Mouse (Mus musculus): ENCODE measurements around the gene Hpcal1. TPM values are rescaled to one million over a fixed set of nuclear protein-coding genes. Genes with fewer than 3 reads are reported as not detected.
"Not testable (repeated sequence)": the region's sequence is repeated elsewhere in the genome, so short reads cannot be mapped to it uniquely, and the experiment has no call there.

Gene Hpcal1
- total RNA-seq, 2 experiments from 2014 or later, result 21.9 to 55.6 TPM

DNA sequence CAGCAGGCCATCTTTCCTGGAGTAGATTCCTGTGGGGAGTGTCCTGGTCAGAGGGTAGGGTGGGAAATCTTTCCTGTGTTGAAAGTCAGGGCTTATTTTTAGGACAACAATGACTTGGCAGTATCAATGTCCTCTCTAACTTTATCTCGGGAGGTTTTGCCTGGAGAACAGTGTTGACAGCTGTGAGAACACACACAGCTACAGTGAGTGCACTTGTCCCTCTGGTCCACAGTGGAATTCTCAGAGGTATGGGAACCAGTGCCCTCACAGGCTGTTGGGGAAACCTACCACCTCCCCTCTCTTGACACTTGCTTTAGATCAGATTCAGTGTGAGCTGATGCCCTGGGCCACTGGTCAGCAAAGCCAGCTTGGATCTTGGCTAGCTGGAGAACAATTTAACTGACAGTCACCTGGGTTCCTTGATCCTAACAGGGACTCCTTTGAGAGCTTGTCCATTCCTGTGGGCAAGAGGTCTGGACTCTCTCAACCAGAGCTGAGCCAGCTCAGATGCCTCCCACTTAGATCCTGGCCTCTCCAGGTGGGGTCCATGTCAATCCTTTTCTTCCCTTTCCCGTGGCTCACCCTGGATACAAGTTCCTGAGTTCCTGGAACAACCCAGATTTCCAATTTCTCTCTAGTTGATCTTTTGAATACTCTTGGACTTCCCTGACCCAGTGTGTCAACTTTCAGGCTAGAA is 79.0 kb downstream of the Hpcal1 start:
- no peak for ATAC-seq (replicated peaks; ENCODE audit: poor library complexity)

DNA sequence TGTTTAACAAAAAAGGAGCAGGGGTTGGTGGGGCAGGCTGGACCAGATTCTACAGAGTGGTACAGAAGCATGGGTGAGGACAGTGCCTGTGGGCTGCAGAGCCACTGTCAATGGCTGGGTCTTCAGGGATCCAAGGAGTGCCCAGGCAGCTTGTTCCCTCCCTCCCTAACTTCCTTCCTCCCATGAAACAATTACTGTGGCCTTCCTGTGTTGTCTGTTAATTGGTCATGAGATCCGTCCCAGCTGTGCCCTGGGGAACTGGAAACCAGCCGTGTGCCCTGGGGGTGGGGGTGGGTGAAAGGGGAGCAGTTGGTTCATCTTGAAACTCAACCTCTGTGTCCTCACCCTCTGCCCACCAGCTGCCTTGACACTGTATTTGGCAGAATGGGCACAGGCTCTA is 79.9 kb downstream of the Hpcal1 start:
- peak; percentile 97 for ATAC-seq (replicated peaks; ENCODE audit: poor library complexity)

DNA sequence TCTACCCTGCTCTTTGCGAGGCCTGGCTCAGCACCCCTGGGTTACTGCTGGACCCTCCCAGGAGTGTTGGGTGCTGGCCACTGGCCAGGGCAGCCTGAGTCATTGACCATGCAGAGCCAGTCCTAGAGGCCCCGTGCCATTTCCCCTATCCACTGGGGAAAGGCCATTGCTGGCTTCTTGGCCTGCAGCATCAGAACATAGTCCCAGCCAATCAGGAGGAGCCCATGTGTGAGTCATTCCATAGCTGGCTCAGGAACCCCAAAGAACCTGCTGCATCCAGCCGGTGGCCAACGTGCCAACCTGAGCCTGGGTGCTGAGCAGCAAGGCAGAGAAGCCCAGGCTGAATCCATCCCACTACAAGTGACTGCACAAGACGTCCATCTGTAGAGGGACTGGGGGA is 83.1 kb downstream of the Hpcal1 start:
- not testable (repeated sequence) for ATAC-seq (replicated peaks; ENCODE audit: poor library complexity)

DNA sequence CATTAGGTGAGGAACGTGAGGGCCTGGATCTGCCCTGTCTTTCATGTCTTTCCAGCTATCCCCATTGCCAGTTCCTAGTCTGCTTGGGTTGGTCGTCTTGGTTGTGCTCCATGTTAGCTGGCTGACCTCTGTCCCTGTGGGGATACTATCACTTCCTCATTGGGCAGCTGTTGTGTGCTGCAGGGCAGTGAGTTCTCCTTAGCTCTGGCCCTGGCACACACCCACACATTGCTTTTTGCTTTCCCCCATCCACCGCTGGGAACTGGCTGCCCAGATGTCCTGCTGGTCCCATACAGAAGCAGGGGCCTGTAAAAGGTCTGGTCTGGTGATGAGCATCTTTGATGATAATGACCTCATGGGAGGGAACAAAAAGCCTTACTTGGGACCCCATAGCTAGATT is 84.2 kb downstream of the Hpcal1 start:
- ATAC-seq (replicated peaks; ENCODE audit: poor library complexity), result not testable (repeated sequence)

DNA sequence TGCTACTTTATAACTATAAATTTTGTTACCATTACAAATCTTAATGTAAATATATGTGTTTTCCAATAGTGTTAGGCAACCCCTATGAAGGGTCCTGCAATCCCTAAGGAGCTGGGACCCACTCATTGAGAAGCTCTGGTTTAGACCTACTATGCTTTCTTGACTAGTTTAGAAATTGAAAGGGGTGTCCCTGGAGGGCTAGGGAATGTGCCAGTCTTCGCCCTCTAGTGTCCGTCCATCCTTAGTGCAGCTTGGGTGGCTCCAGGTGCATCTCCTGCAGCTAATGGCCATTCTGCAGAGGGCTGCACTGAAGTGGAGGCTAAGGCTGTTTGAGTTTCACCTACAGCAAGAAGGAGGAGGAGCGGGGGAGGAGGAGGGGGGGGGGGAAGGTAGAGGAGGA is 87.7 kb downstream of the Hpcal1 start:
- peak; percentile 87 for ATAC-seq (replicated peaks; ENCODE audit: poor library complexity)

DNA sequence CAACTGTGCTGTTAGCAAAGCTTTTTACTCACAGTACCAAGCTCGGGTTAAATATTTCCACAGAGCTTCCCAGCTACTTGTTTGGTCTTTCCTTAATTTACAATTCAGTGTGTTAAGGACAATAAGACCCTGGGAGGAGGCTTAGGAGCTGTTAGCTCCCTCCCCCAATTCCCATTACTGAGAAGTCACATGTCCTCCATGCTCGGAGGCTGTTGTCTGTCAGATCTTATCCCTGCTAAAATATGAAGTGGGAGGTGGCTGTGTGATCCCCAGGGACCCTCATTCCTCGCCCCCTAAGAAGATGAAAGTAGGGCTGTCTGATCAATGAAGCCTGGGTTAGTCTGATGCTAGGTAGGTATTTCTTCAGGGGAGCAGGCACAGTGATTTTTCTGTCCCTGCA is 88.4 kb downstream of the Hpcal1 start:
- ATAC-seq (replicated peaks; ENCODE audit: poor library complexity), result no peak

DNA sequence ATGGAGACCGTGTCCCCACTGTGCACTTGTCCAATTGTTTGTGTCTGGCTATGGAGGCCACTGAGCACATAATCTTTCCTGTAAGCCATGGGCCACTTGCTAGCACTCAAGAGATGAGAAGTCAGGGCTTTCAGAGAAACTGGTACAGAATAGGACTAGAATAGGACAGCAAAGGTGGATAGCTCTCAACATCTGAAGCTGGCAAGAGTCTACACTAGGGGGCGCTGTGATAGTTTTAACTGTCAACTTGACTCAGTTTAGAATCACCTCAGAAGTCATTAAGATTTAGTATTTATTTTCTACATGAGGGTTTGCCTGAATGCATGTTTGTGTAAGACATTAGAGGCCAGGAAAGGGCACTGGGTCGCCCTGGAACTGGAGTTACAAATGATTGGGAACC is 98.8 kb downstream of the Hpcal1 start:
- no peak for ATAC-seq (replicated peaks; ENCODE audit: poor library complexity)

DNA sequence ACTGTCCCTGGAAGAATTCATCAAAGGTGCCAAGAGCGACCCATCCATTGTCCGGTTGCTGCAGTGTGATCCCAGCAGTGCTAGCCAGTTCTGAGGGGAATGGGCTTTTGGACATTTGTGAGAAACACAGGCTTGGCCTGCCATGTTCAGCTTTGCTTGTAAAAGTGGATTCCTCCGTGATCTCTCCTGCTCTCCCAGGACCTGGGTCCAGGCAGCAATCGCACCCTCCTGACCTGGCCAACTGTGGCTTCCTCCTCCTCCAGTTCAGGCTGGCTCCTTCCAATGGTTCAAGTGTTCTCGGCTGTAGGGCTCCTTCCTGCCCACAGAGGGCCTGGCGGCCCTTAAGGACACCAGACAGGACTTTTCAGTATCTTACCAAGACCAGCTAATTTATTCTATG is 100.5 kb downstream of the Hpcal1 start:
- ATAC-seq (replicated peaks; ENCODE audit: poor library complexity), result no peak

DNA sequence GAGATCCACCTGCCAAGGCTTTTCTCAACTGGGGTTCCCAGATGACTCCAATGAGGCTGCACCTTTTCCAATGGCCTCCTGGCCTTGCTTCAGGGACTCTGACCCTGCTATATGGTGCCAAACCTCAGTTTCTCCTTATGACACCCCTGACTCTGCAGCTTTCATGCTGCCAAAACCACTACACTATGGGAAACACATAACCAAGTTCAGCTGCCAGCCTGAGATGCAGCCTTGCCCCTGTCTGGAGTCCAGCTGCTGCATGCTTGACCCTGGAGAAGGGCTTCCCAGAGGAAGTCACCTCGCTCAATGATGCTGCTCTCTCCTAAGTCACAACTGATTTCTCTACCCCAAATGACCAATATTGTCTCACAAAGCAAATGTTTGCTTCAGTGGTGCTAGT is 102.1 kb downstream of the Hpcal1 start:
- no peak for ATAC-seq (replicated peaks; ENCODE audit: poor library complexity)

DNA sequence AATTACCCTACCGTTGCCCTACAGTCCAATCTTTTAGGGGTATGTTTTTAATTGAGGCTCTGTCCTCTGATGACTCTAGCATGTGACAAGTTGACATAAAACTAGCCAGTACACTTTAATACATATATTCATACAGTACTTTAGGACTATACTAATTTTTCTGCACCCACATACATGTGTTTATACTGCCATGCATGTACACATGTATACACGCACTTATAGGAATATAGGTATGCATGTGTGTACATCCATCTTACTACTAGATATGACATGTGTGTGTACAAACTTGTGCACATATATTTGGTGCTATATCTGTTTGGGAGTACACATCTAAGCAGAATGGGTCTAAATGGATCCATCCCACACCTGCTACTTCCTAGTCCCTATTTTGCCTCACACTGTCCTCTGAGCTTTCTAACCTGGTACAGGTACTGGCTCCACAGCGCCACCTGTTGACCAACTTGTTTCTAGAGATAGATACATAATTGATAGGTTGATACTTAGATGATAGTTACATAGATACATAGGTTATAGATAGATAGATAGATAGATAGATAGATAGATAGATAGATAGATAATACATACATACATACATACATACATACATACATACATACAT is 105.1 kb downstream of the Hpcal1 start:
- peak; percentile 65 for ATAC-seq (replicated peaks; ENCODE audit: poor library complexity)

DNA sequence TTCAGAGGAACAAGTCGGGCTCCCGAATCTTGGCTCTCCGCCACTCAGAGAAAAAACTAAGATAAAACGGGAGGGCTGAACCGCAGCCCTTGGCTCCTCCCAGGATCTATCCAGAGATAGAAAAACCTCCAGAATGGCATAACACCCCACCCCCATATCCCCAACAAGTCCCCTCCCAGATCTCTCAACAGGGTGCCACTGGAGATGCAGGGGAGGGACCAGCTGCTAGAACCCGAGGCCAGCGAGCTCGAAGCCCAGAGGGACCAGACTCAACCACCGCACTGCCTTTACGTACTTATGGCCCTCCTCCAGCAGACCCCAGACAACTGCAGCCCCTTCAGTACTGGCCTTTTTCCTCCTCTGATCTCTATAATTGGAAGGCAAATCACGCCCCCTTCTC is 107.6 kb downstream of the Hpcal1 start:
- ATAC-seq (replicated peaks; ENCODE audit: poor library complexity), result not testable (repeated sequence)

DNA sequence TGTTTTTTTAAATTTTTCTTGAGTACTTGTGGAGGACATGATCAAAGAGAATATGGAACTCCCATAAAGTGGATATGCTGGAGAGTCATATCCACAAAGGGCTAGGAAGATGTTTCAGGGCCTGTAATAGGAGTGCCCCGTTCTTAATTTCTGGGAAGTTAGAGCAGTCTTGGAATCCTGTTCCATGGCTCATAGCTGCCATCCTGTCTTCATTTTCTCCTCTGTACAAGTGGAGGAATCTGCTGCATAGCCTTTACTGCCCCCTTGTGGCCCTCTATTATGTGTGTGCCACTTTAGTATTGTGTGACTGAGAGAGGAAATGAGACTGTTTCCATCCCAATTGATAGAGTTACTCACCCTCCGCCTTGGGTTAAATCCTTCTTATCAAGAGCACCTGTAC is 117.9 kb downstream of the Hpcal1 start:
- ATAC-seq (replicated peaks; ENCODE audit: poor library complexity), result peak; percentile 54; the same call in 1 of the 2 replicates

DNA sequence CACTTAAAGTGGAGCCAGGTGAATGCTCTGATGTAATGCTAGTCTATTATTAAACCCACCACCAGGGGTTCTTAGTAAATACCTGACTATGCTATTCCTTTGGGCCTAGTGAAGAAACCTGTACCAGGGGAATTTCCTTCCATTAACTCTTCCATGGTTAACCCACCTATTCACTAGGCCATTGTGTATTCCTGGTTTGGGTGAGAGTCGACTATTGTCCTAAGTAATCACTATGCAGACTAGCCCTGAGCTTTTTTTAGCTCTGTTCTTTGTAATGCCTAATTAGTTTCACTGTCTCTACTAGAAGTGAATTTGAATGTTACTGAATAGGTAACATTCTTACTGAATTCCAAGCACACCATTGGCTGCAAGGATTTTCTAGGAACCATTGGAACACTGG is 144.6 kb downstream of the Hpcal1 start:
- not testable (repeated sequence) for ATAC-seq (replicated peaks; ENCODE audit: poor library complexity)

Other genes with a start within 250 kb of the Hpcal1 start
- gene Odc1, start 146.1 kb upstream of the Hpcal1 start, total RNA-seq (2015), result 241 TPM in 2 replicates
- 406 and 410 TPM in 2 replicates for gene Odc1, start 146.1 kb upstream of the Hpcal1 start, total RNA-seq (2017)

All from megakaryocyte progenitor cell, adult 5-6 weeks (primary cell).